Comparison of ENCODE assay signal across 21 mouse cellular contexts in genomic region chr3:83733985-83734384, GRCm38 (mm10).
"Had no signal": no experiment of that assay in that cellular context is flagged by ENCODE, and none has a peak within 500 bp of the region (broad histone marks: within the 10 kb centered on the region; RNA-seq: fewer than 3 reads in every experiment).

No protein-coding gene starts in this region.

- H3K27me3 ChIP-seq: liver, embryonic 12.5 days; liver, embryonic 15.5 days; lung, embryonic 15.5 days; neural tube, embryonic 12.5 days; neural tube, embryonic 15.5 days had no signal

- H3K4me2 ChIP-seq: liver, embryonic 12.5 days; liver, embryonic 15.5 days; lung, embryonic 15.5 days; neural tube, embryonic 12.5 days; neural tube, embryonic 15.5 days had no signal

- H3K4me3 ChIP-seq: liver, embryonic 12.5 days; liver, embryonic 15.5 days; lung, embryonic 15.5 days; megakaryocyte, embryonic 14.5 days; midbrain, embryonic 10.5 days; neural tube, embryonic 12.5 days; neural tube, embryonic 15.5 days had no signal

- DNase-seq: kidney, adult 18-20 months; kidney, adult 9 months; kidney, postnatal 14 days; kidney, postnatal 4 days; liver; lung, adult 18-20 months; lung, postnatal 10 days; lung, postnatal 36 days; midbrain, embryonic 14.5 days; right cerebral cortex, adult 18-20 months; right cerebral cortex, postnatal 14 days; right cerebral cortex, postnatal 4 days; thymus, adult 18-20 months; thymus, postnatal 36 days had no signal

- H3K9me3 ChIP-seq: liver, embryonic 12.5 days; liver, embryonic 15.5 days; lung, embryonic 15.5 days; megakaryocyte, embryonic 14.5 days; midbrain, embryonic 10.5 days; neural tube, embryonic 12.5 days; neural tube, embryonic 15.5 days had no signal

- ATAC-seq: liver, embryonic 12.5 days had no signal

- H3K36me3 ChIP-seq: liver, embryonic 12.5 days; liver, embryonic 15.5 days; lung, embryonic 15.5 days; midbrain, embryonic 10.5 days; neural tube, embryonic 12.5 days; neural tube, embryonic 15.5 days had no signal

- H3K27ac ChIP-seq: liver, embryonic 12.5 days; liver, embryonic 15.5 days; lung, embryonic 15.5 days; neural tube, embryonic 12.5 days; neural tube, embryonic 15.5 days had no signal

- H3K9ac ChIP-seq: liver, embryonic 12.5 days; liver, embryonic 15.5 days; lung, embryonic 15.5 days; neural tube, embryonic 12.5 days; neural tube, embryonic 15.5 days had no signal

- H3K4me1 ChIP-seq: liver, embryonic 12.5 days; liver, embryonic 15.5 days; megakaryocyte, embryonic 14.5 days; neural tube, embryonic 12.5 days had no signal
